Mouse (Mus musculus): ENCODE measurements at regions not wholly inside any gene's neighbourhood (a gene's known extent, or its start where the extent isn't known, plus 50 kb on each side); places are given as distances from the start of the nearest gene placed in this dataset.
A peak's percentile ranks its signal among the peaks of the same experiment; 100 is the strongest.

DNA sequence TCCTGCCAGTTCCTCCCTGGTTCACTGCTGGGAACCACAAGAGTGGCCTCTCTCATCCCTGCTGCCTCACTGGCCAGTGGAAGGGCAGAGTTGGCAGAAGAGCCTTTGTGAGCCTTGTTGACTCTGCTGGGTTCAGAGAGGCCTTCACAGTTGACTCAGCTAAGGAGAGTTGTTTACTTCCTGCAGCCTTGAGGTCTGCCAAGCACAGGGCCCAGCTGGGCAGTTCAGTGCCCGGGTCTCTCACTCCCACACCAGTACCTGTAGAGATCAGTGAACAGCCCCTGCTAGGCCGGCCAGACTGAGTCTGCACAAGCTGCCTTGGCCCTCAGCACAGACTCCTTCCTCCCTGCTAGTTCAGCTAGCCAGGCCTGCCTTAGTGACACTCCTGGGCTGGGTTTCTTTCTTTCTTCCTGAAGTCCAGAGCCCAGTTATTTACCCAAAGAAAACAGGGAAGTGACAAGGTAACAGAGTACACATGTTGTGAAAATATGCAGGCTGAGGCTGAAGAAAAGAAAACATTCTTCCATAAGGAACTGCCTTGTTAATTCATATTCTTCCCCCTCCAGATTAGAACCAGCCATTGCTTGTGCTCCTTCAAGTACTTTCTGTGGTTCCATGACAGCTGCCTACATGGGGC lies 207.8 kb downstream of the Zfp36l1 start:
- Histone ChIP-seq H3K9me3 (ENCODE audit: low read length) (no peaks in the 10 kb centered on the region), H3K27me3 (ENCODE audit: insufficient read depth, low read length) (no peaks in the 10 kb centered on the region), H3K4me1 (ENCODE audit: insufficient read depth, low read length) (no peaks in the 10 kb centered on the region), H3K27ac (ENCODE audit: low read depth, low read length) (no peak overlapping the region), H3K4me2 (ENCODE audit: low read depth, low read length, poor library complexity, severe bottlenecking) (no peak overlapping the region), H3K36me3 (ENCODE audit: insufficient read depth, low read length) (no peaks in the 10 kb centered on the region), H3K9ac (replicated peaks; ENCODE audit: low read length, poor library complexity, severe bottlenecking) (no peak overlapping the region), H3K4me3 (ENCODE audit: low read depth, low read length) (no peak overlapping the region)
- ATAC-seq (ENCODE audit: low FRiP score) (no peak), DNase-seq (ENCODE audit: low spot score) (no peak)
- WGBS = 56% methylated on average over 2 of the region's 2 CpGs
- TF ChIP-seq CTCF (IDR thresholded peaks at IDR 0.05) = no peak

DNA sequence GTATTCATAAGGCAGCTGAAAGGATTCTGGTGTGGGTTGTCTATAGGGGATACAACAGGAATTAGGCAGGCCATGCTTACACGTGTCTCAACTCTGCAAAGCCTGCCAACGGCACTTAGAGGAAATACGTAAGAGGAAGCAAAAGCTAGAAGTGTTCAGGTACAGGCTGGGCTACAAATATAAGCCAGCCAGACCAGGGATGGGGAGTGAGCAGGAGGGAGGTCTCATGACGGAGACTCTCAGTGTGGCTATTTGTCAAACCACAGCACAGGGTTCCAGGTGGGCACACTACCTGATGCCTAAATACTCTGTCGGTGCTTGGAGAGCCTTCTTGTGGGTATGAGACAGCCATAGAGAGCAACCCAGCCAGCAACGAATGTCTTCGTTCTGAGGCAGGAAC lies 210.1 kb downstream of the Zfp36l1 start:
- Histone ChIP-seq H3K9me3 (ENCODE audit: low read length) (no peaks in the 10 kb centered on the region), H3K4me3 (ENCODE audit: low read depth, low read length) (no peak overlapping the region), H3K36me3 (ENCODE audit: insufficient read depth, low read length) (no peaks in the 10 kb centered on the region), H3K4me2 (ENCODE audit: low read depth, low read length, poor library complexity, severe bottlenecking) (no peak overlapping the region), H3K27ac (ENCODE audit: low read depth, low read length) (peak overlapping the region; percentile 55; the same call in 1 of the 2 replicates), H3K4me1 (ENCODE audit: insufficient read depth, low read length) (no peaks in the 10 kb centered on the region), H3K27me3 (ENCODE audit: insufficient read depth, low read length) (no peaks in the 10 kb centered on the region), H3K9ac (replicated peaks; ENCODE audit: low read length, poor library complexity, severe bottlenecking) (no peak overlapping the region)
- 58% methylated on average over 7 of the region's 7 CpGs for WGBS
- ATAC-seq (ENCODE audit: low FRiP score) (no peak), DNase-seq (ENCODE audit: low spot score) (no peak)
- TF ChIP-seq CTCF (IDR thresholded peaks at IDR 0.05) = no peak

DNA sequence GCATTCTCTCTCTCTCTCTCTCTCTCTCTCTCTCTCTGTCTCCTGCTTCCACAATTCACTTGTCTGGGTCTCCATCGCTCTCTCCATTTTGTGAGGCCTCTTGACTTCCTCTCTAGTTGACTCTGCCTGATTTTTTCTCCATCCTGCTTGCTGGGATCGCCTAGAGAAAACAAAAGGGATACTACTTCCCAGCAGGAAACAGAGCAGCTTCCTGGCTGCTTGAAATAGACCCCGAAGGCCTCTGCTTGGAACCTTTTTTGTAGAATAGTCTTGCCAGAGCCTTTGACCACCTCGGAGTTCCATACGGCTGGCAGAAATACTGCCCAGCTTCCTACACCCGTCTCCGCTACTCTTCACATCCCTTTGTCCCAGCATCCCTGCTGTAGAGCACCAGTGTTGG lies 210.7 kb downstream of the Zfp36l1 start:
- ATAC-seq (ENCODE audit: low FRiP score) (no peak), DNase-seq (ENCODE audit: low spot score) (no peak)
- Histone ChIP-seq H3K4me1 (ENCODE audit: insufficient read depth, low read length) (no peaks in the 10 kb centered on the region), H3K4me3 (ENCODE audit: low read depth, low read length) (no peak overlapping the region), H3K4me2 (ENCODE audit: low read depth, low read length, poor library complexity, severe bottlenecking) (no peak overlapping the region), H3K36me3 (ENCODE audit: insufficient read depth, low read length) (no peaks in the 10 kb centered on the region), H3K27ac (ENCODE audit: low read depth, low read length) (peak overlapping the region; percentile 55; the same call in 1 of the 2 replicates), H3K9me3 (ENCODE audit: low read length) (no peaks in the 10 kb centered on the region), H3K9ac (replicated peaks; ENCODE audit: low read length, poor library complexity, severe bottlenecking) (no peak overlapping the region), H3K27me3 (ENCODE audit: insufficient read depth, low read length) (no peaks in the 10 kb centered on the region)
- WGBS = 51% methylated on average over 7 of the region's 7 CpGs
- TF ChIP-seq CTCF (IDR thresholded peaks at IDR 0.05) = no peak

DNA sequence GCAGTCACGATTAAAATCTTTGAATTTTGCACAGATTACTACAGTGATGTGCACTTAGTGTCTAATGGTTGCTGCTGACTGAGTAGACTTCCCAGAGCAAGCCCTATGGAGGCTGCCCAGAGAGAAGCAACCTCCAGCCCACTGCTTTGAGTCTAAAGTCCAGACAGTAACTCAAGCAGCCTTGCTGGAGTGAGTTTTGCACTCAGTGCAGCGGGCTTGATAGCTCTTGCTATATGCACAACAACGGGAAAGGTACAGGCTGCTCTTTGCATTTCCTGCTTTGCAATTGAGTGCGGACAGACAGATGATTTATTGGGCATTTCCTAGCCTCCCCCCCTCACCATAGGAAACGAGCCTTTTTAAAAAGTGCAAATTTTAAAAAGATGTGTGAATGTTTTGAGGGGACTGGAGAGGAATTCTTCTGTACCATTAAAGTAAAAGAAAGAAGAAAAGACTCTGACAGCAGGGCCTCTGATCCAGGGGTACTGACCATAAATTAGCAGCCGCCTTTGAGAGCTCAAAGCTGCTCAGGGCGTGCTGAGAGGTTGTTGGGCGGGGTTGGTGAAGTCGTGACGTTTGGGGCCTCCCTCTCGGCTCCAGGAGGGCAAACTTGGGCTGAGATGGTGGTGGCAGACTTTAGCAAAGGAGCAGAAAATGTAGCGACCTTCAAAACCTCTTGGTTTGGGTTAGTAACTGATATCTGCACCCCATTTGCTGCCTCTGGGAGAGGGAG lies 214.4 kb downstream of the Zfp36l1 start:
- H3K4me3 ChIP-seq (ENCODE audit: low read depth, low read length) = no peak overlapping the region
- no peak overlapping the region for H3K9ac ChIP-seq (replicated peaks; ENCODE audit: low read length, poor library complexity, severe bottlenecking)
- H3K27me3 ChIP-seq (ENCODE audit: insufficient read depth, low read length) = no peaks in the 10 kb centered on the region
- H3K4me2 ChIP-seq (ENCODE audit: low read depth, low read length, poor library complexity, severe bottlenecking) = no peak overlapping the region
- ATAC-seq (ENCODE audit: low FRiP score) (no peak), DNase-seq (ENCODE audit: low spot score) (no peak)
- no peaks in the 10 kb centered on the region for H3K4me1 ChIP-seq (ENCODE audit: insufficient read depth, low read length)
- 27% methylated on average over 12 of the region's 12 CpGs for WGBS
- H3K9me3 ChIP-seq (ENCODE audit: low read length) = no peaks in the 10 kb centered on the region
- TF ChIP-seq CTCF (IDR thresholded peaks at IDR 0.05) = no peak
- no peak overlapping the region for H3K27ac ChIP-seq (ENCODE audit: low read depth, low read length)
- H3K36me3 ChIP-seq (ENCODE audit: insufficient read depth, low read length) = no peaks in the 10 kb centered on the region

DNA sequence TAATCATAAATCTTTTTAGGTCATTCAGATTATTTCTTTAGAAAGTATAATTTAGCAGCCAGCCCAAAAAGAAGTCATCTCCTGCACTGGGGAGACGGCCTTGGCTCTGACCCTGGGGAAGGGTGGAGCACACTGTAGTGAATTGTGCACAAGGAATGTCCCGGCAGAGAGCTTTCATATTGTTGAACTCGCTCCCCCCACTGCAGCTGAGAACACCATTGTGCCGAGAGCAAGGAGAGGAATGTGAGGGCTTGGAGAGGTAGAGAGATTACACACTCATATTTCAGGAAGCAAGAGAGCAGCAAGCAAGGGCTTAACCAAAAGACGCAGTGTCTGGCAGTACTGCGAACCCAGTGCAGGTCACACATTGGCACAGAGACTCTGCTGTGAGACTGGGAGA lies 216.8 kb downstream of the Zfp36l1 start:
- Histone ChIP-seq H3K27me3 (ENCODE audit: insufficient read depth, low read length) (no peaks in the 10 kb centered on the region), H3K4me3 (ENCODE audit: low read depth, low read length) (no peak overlapping the region), H3K9me3 (ENCODE audit: low read length) (no peaks in the 10 kb centered on the region), H3K27ac (ENCODE audit: low read depth, low read length) (no peak overlapping the region), H3K9ac (replicated peaks; ENCODE audit: low read length, poor library complexity, severe bottlenecking) (no peak overlapping the region), H3K36me3 (ENCODE audit: insufficient read depth, low read length) (no peaks in the 10 kb centered on the region), H3K4me1 (ENCODE audit: insufficient read depth, low read length) (no peaks in the 10 kb centered on the region), H3K4me2 (ENCODE audit: low read depth, low read length, poor library complexity, severe bottlenecking) (no peak overlapping the region)
- no peak for TF ChIP-seq CTCF (IDR thresholded peaks at IDR 0.05)
- ATAC-seq (ENCODE audit: low FRiP score) (no peak), DNase-seq (ENCODE audit: low spot score) (no peak)
- 14% methylated on average over 6 of the region's 6 CpGs for WGBS

DNA sequence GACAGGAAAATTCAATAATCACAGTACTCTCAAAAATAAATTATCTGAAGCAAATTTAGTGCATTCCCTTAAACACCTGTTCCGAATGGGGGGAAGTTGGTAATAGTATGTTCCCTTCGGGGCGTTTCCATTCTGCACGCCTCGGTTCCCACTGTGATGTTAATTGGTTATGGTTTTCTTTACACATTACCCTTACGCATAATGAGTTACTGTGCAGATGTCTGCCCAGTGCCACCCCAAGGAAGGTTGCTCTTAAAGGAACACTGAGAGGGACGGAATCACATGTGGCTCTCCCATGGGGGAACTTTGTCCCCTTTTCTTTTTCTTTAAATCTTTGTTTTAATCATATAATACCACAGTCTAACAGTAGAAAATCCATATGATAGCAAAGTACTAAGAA lies 217.5 kb downstream of the Zfp36l1 start:
- DNase-seq (ENCODE audit: low spot score) (no peak), ATAC-seq (ENCODE audit: low FRiP score) (no peak)
- TF ChIP-seq CTCF (IDR thresholded peaks at IDR 0.05) = no peak
- no peak overlapping the region for H3K9ac ChIP-seq (replicated peaks; ENCODE audit: low read length, poor library complexity, severe bottlenecking)
- WGBS = 20% methylated on average over 7 of the region's 7 CpGs
- H3K9me3 ChIP-seq (ENCODE audit: low read length) = no peaks in the 10 kb centered on the region
- no peak overlapping the region for H3K4me2 ChIP-seq (ENCODE audit: low read depth, low read length, poor library complexity, severe bottlenecking)
- no peaks in the 10 kb centered on the region for H3K4me1 ChIP-seq (ENCODE audit: insufficient read depth, low read length)
- H3K4me3 ChIP-seq (ENCODE audit: low read depth, low read length) = no peak overlapping the region
- no peaks in the 10 kb centered on the region for H3K27me3 ChIP-seq (ENCODE audit: insufficient read depth, low read length)
- H3K27ac ChIP-seq (ENCODE audit: low read depth, low read length) = no peak overlapping the region
- H3K36me3 ChIP-seq (ENCODE audit: insufficient read depth, low read length) = no peaks in the 10 kb centered on the region

All from midbrain, postnatal 0 days (tissue).